In genomic region chrX:153505954-153506353, GRCm38 (mm10) we compare ENCODE assay signal across 10 mouse cellular contexts. TPM values are rescaled to one million over a fixed set of nuclear protein-coding genes. Genes with fewer than 3 reads are reported as not detected.
DNase-seq lines count a peak whose midpoint lies in the region; ATAC-seq and TF ChIP-seq lines count a peak whose summit lies in the region.
"Had no signal": no experiment of that assay in that cellular context is flagged by ENCODE, and none has a peak within 500 bp of the region (broad histone marks: within the 10 kb centered on the region; RNA-seq: fewer than 3 reads in every experiment).

No protein-coding gene starts in this region.

- DNase-seq in heart, postnatal 0 days (ENCODE audit: low spot score) = no peak
- DNase-seq in heart, embryonic 10.5 days (ENCODE audit: low spot score) = no peak
- peak; percentile 58 for DNase-seq in testis, postnatal 10 days (ENCODE audit: low spot score)
- no peak for DNase-seq in testis, postnatal 14 days (ENCODE audit: low spot score)
- peak; percentile 47 to 66 for DNase-seq in cerebellum, postnatal 14 days
- DNase-seq in kidney, postnatal 14 days = peak; percentile 33

- no peak for ATAC-seq in heart, postnatal 0 days (ENCODE audit: insufficient read depth, low read depth)
- ATAC-seq in neutrophil, adult 5-6 weeks (ENCODE audit: extremely low read depth, insufficient number of reproducible peaks, low FRiP score, poor library complexity, severe bottlenecking) = peak; percentile 33; the same call in 1 of the 2 replicates
- ATAC-seq in erythroblast, adult 5-6 weeks (replicated peaks; ENCODE audit: low FRiP score, poor library complexity, severe bottlenecking) = no peak

- H3K27me3 ChIP-seq in heart, postnatal 0 days (ENCODE audit: control insufficient read depth, insufficient read depth, low read length) = no peaks in the 10 kb centered on the region
- no peaks in the 10 kb centered on the region for H3K27me3 ChIP-seq in heart, embryonic 10.5 days (ENCODE audit: insufficient read depth, poor library complexity, severe bottlenecking)
- H3K27me3 ChIP-seq: heart, embryonic 13.5 days; megakaryocyte, embryonic 14.5 days had no signal

- peak; percentile 50 for TF ChIP-seq CTCF in heart, postnatal 0 days (IDR thresholded peaks at IDR 0.05; ENCODE audit: low read depth)

- no peak overlapping the region for H3K4me2 ChIP-seq in heart, postnatal 0 days (ENCODE audit: low read depth, low read length)
- H3K4me2 ChIP-seq: heart, embryonic 13.5 days had no signal

- H3K36me3 ChIP-seq in heart, postnatal 0 days (replicated peaks; ENCODE audit: control insufficient read depth, insufficient read depth, low read length) = no peaks in the 10 kb centered on the region
- H3K36me3 ChIP-seq in heart, embryonic 10.5 days = no peaks in the 10 kb centered on the region
- H3K36me3 ChIP-seq: heart, embryonic 13.5 days had no signal

- H3K27ac ChIP-seq in heart, postnatal 0 days (ENCODE audit: low read depth) = no peak overlapping the region
- no peak overlapping the region for H3K27ac ChIP-seq in heart, embryonic 10.5 days
- H3K27ac ChIP-seq: heart, embryonic 13.5 days had no signal

- no peak for TF ChIP-seq EP300 in heart, postnatal 0 days (IDR thresholded peaks at IDR 0.05; ENCODE audit: low read depth)

- H3K4me1 ChIP-seq in heart, postnatal 0 days (ENCODE audit: control insufficient read depth, insufficient read depth) = no peaks in the 10 kb centered on the region
- H3K4me1 ChIP-seq in heart, embryonic 10.5 days = no peaks in the 10 kb centered on the region
- H3K4me1 ChIP-seq: heart, embryonic 13.5 days; megakaryocyte, embryonic 14.5 days had no signal

- H3K9me3 ChIP-seq in heart, postnatal 0 days (replicated peaks; ENCODE audit: control insufficient read depth, low read length) = no peaks in the 10 kb centered on the region
- no peaks in the 10 kb centered on the region for H3K9me3 ChIP-seq in heart, embryonic 10.5 days
- H3K9me3 ChIP-seq: heart, embryonic 13.5 days; megakaryocyte, embryonic 14.5 days had no signal

- no peak overlapping the region for H3K9ac ChIP-seq in heart, postnatal 0 days (replicated peaks; ENCODE audit: low read depth, low read length)
- H3K9ac ChIP-seq: heart, embryonic 13.5 days had no signal

- H3K4me3 ChIP-seq in heart, postnatal 0 days (ENCODE audit: low read depth, low read length) = no peak overlapping the region
- no peak overlapping the region for H3K4me3 ChIP-seq in heart, embryonic 10.5 days
- H3K4me3 ChIP-seq: heart, embryonic 13.5 days; megakaryocyte, embryonic 14.5 days had no signal

- 40% methylated on average over 9 of the region's 9 CpGs for whole genome bisulfite sequencing in heart, postnatal 0 days
- 46% methylated on average over 9 of the region's 9 CpGs for WGBS in heart, embryonic 10.5 days

RNA-seq across cellular contexts. Expression of gene Ubqln2, which starts 7.9 kb away (rescaled TPM):
- 15.1 and 17.9 TPM in 2 replicates for total RNA-seq in heart, postnatal 0 days (2014; rRNA removed; ENCODE audit: low replicate concordance)
- polyA plus RNA-seq in heart, postnatal 0 days (2015; fragmentation: Nextera tagmentation; extraction: Ambion mirVana) = 5.8 and 6.1 TPM in 2 replicates
- 16.5 and 24.9 TPM in 2 replicates for polyA plus RNA-seq in heart, embryonic 10.5 days (2016; fragmentation: Nextera tagmentation; extraction: Ambion mirVana)
- total RNA-seq in neutrophil, adult 5-6 weeks (2017) = 3.3 and 6.4 TPM in 2 replicates
- total RNA-seq in erythroblast, adult 5-6 weeks (2015; ENCODE audit: low replicate concordance) = 14.6 and 16.3 TPM in 2 replicates
- 1.4 and 2.5 TPM in 2 replicates for total RNA-seq in erythroblast, adult 5-6 weeks (2017; ENCODE audit: low replicate concordance)

RNA-seq across cellular contexts. Expression of gene Cypt3, which starts 52.4 kb away (rescaled TPM):
- not detected in 2 replicates for total RNA-seq in heart, postnatal 0 days (2014; rRNA removed; ENCODE audit: low replicate concordance)
- not detected in 2 replicates for polyA plus RNA-seq in heart, postnatal 0 days (2015; fragmentation: Nextera tagmentation; extraction: Ambion mirVana)
- polyA plus RNA-seq in heart, embryonic 10.5 days (2016; fragmentation: Nextera tagmentation; extraction: Ambion mirVana) = not detected in 2 replicates
- total RNA-seq in neutrophil, adult 5-6 weeks (2017) = not detected in 2 replicates
- total RNA-seq in erythroblast, adult 5-6 weeks (2015; ENCODE audit: low replicate concordance) = not detected in 2 replicates
- total RNA-seq in erythroblast, adult 5-6 weeks (2017; ENCODE audit: low replicate concordance) = not detected in 2 replicates
- polyA plus RNA-seq: heart, embryonic 13.5 days had no signal

Comparison
In these comparisons a context has a peak if more than half of its experiments do, and no peak if none do; other contexts are left out.
1. DNase-seq: peak in testis, postnatal 10 days (single experiment), cerebellum, postnatal 14 days (2 of 2) and kidney, postnatal 14 days (single experiment); none in heart, postnatal 0 days (single experiment), heart, embryonic 10.5 days (single experiment) and testis, postnatal 14 days (single experiment).